11 mouse cellular contexts compared by ENCODE assay signal in the genomic region with DNA sequence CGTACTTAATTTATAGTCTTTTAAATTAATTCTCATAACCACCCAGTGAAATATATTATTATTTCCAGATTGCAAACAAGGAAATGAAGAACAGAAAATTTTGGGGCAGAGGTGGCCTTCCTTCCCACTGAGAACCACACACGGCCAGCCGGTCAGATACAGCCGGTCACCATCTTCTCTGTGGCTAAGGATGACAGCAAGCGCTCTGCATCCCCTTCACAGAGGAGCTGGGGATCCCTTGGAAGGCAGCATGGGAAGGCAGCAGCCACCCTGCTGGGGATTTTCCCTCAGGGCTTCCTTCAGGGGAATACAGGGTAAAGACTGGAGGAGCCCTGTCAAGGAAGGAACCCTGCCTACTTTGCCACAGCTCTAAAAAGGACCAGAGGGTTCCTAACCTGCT. TPM values are rescaled to one million over a fixed set of nuclear protein-coding genes. Genes with fewer than 3 reads are reported as not detected.
A peak's percentile ranks its signal among the peaks of the same experiment; 100 is the strongest.
DNase-seq lines count a peak whose midpoint lies in the region; ATAC-seq lines count a peak whose summit lies in the region.
"Had no signal": no experiment of that assay in that cellular context is flagged by ENCODE, and none has a peak within 500 bp of the region (broad histone marks: within the 10 kb centered on the region; RNA-seq: fewer than 3 reads in every experiment).

No protein-coding gene starts in this region.

- H3K9ac ChIP-seq in heart, embryonic 15.5 days: no peak overlapping the region
- 0 out of 2 replicates have a peak overlapping the region, but pooled peaks have one; percentile 2 for H3K9ac ChIP-seq in embryonic facial prominence, embryonic 11.5 days (replicated peaks; ENCODE audit: low read length)
- H3K9ac ChIP-seq in hindbrain, embryonic 13.5 days: peak overlapping the region; percentile 59; the same call in 1 of the 2 replicates
- no peak overlapping the region for H3K9ac ChIP-seq in midbrain, embryonic 15.5 days
- no peak overlapping the region for H3K9ac ChIP-seq in liver, embryonic 11.5 days (ENCODE audit: low read depth, low read length)

- ATAC-seq in heart, embryonic 15.5 days (replicated peaks; ENCODE audit: insufficient number of reproducible peaks, insufficient read depth, low FRiP score, low read depth): no peak
- no peak for ATAC-seq in embryonic facial prominence, embryonic 11.5 days (replicated peaks; ENCODE audit: insufficient number of reproducible peaks, low FRiP score, low TSS enrichment, low read depth)
- ATAC-seq in hindbrain, embryonic 13.5 days (ENCODE audit: low FRiP score): no peak
- no peak for ATAC-seq in midbrain, embryonic 15.5 days (replicated peaks)
- ATAC-seq in liver, embryonic 11.5 days (replicated peaks; ENCODE audit: low FRiP score): no peak

- whole genome bisulfite sequencing in heart, embryonic 15.5 days: 85% methylated on average over 5 of the region's 5 CpGs
- whole genome bisulfite sequencing in embryonic facial prominence, embryonic 11.5 days: 58% methylated on average over 5 of the region's 5 CpGs
- 47% methylated on average over 5 of the region's 5 CpGs for WGBS in hindbrain, embryonic 13.5 days
- 59% methylated on average over 5 of the region's 5 CpGs for WGBS in midbrain, embryonic 15.5 days
- WGBS in liver, embryonic 11.5 days: 79% methylated on average over 5 of the region's 5 CpGs

- intact Hi-C loops in heart, postnatal 10 days (cut with DNase I): loop anchor here (2.0 kb wide), 1 partner anchor 23 kb away; no protein-coding TSS in a partner anchor

- DNase-seq in heart, postnatal 10 days: no peak
- no peak for DNase-seq in embryonic facial prominence, embryonic 11.5 days (ENCODE audit: low spot score)
- DNase-seq in c-Kit-positive CD71-positive TER-119-positive erythroid progenitor cells, embryonic 14.5 days (ENCODE audit: low spot score): no peak
- no peak for DNase-seq in layer of hippocampus, postnatal 25 days (ENCODE audit: extremely low spot score in 1 of 2, low spot score in 1 of 2)
- DNase-seq in liver, embryonic 11.5 days (ENCODE audit: low spot score): no peak
- DNase-seq: cerebellum, adult 8-10 months; gastrocnemius, postnatal 25 days had no signal

- no peaks in the 10 kb centered on the region for H3K9me3 ChIP-seq in heart, embryonic 15.5 days (replicated peaks)
- H3K9me3 ChIP-seq in embryonic facial prominence, embryonic 11.5 days (replicated peaks; ENCODE audit: control insufficient read depth, low read length): no peaks in the 10 kb centered on the region
- H3K9me3 ChIP-seq in hindbrain, embryonic 13.5 days: no peaks in the 10 kb centered on the region
- no peaks in the 10 kb centered on the region for H3K9me3 ChIP-seq in midbrain, embryonic 15.5 days
- no peaks in the 10 kb centered on the region for H3K9me3 ChIP-seq in liver, embryonic 11.5 days (ENCODE audit: control insufficient read depth, low read length)

- H3K4me3 ChIP-seq in heart, embryonic 15.5 days: no peak overlapping the region
- H3K4me3 ChIP-seq in embryonic facial prominence, embryonic 11.5 days (ENCODE audit: low read depth, low read length): no peak overlapping the region
- no peak overlapping the region for H3K4me3 ChIP-seq in hindbrain, embryonic 13.5 days
- no peak overlapping the region for H3K4me3 ChIP-seq in midbrain, embryonic 15.5 days
- H3K4me3 ChIP-seq in liver, embryonic 11.5 days (ENCODE audit: low read depth, low read length): no peak overlapping the region
- H3K4me3 ChIP-seq: erythroblast, embryonic 14.5 days had no signal

- no peaks in the 10 kb centered on the region for H3K36me3 ChIP-seq in heart, embryonic 15.5 days
- no peaks in the 10 kb centered on the region for H3K36me3 ChIP-seq in embryonic facial prominence, embryonic 11.5 days (replicated peaks; ENCODE audit: control insufficient read depth, insufficient read depth, low read depth, low read length)
- H3K36me3 ChIP-seq in hindbrain, embryonic 13.5 days: peaks cover 9% of the 10 kb centered on the region
- no peaks in the 10 kb centered on the region for H3K36me3 ChIP-seq in midbrain, embryonic 15.5 days (replicated peaks)
- H3K36me3 ChIP-seq in liver, embryonic 11.5 days (ENCODE audit: control insufficient read depth, insufficient read depth, low read length): no peaks in the 10 kb centered on the region; the same call in 1 of the 2 replicates

- peaks cover 51% of the 10 kb centered on the region for H3K4me1 ChIP-seq in heart, embryonic 15.5 days (replicated peaks)
- peaks cover 37% of the 10 kb centered on the region for H3K4me1 ChIP-seq in embryonic facial prominence, embryonic 11.5 days (ENCODE audit: control insufficient read depth, insufficient read depth, low read length)
- H3K4me1 ChIP-seq in hindbrain, embryonic 13.5 days (replicated peaks): peaks cover 65% of the 10 kb centered on the region
- H3K4me1 ChIP-seq in midbrain, embryonic 15.5 days: peaks cover 56% of the 10 kb centered on the region
- H3K4me1 ChIP-seq in liver, embryonic 11.5 days (replicated peaks; ENCODE audit: control insufficient read depth, insufficient read depth, low read length): peaks cover 56% of the 10 kb centered on the region

- no peak overlapping the region for H3K4me2 ChIP-seq in heart, embryonic 15.5 days
- H3K4me2 ChIP-seq in embryonic facial prominence, embryonic 11.5 days (ENCODE audit: low read depth, low read length): no peak overlapping the region
- no peak overlapping the region for H3K4me2 ChIP-seq in hindbrain, embryonic 13.5 days
- no peak overlapping the region for H3K4me2 ChIP-seq in midbrain, embryonic 15.5 days
- no peak overlapping the region for H3K4me2 ChIP-seq in liver, embryonic 11.5 days

- peak overlapping the region; percentile 98; the same call in 1 of the 2 replicates for H3K27ac ChIP-seq in heart, embryonic 15.5 days
- 0 out of 2 replicates have a peak overlapping the region, but pooled peaks have one; percentile 28 for H3K27ac ChIP-seq in embryonic facial prominence, embryonic 11.5 days (replicated peaks; ENCODE audit: low read depth, low read length)
- peak overlapping the region; percentile 93 for H3K27ac ChIP-seq in hindbrain, embryonic 13.5 days
- H3K27ac ChIP-seq in midbrain, embryonic 15.5 days: peak overlapping the region; percentile 74
- no peak overlapping the region for H3K27ac ChIP-seq in liver, embryonic 11.5 days (ENCODE audit: low read depth, low read length)

- H3K27me3 ChIP-seq in heart, embryonic 15.5 days: no peaks in the 10 kb centered on the region
- no peaks in the 10 kb centered on the region for H3K27me3 ChIP-seq in embryonic facial prominence, embryonic 11.5 days (ENCODE audit: control insufficient read depth, insufficient read depth, low read length)
- H3K27me3 ChIP-seq in hindbrain, embryonic 13.5 days: no peaks in the 10 kb centered on the region
- no peaks in the 10 kb centered on the region for H3K27me3 ChIP-seq in midbrain, embryonic 15.5 days (replicated peaks)
- no peaks in the 10 kb centered on the region for H3K27me3 ChIP-seq in liver, embryonic 11.5 days (replicated peaks; ENCODE audit: control insufficient read depth, insufficient read depth, low read length)

RNA-seq across cellular contexts. Expression of gene Trim8, which starts 32.0 kb away (rescaled TPM):
- 15.9 and 19.2 TPM in 2 replicates for polyA plus RNA-seq in heart, embryonic 15.5 days (2015; fragmentation: Nextera tagmentation; extraction: Ambion mirVana)
- 10 to 100 TPM; 49.9 to 50.6 TPM for total RNA-seq in heart, postnatal 10 days (2021)
- 17.8 and 18.6 TPM in 2 replicates for polyA plus RNA-seq in embryonic facial prominence, embryonic 11.5 days (2014; fragmentation: Nextera tagmentation; extraction: Ambion mirVana)
- 29.7 and 31.6 TPM in 2 replicates for polyA plus RNA-seq in hindbrain, embryonic 13.5 days (2015; fragmentation: Nextera tagmentation; extraction: Ambion mirVana)
- 29.9 and 30.5 TPM in 2 replicates for polyA plus RNA-seq in midbrain, embryonic 15.5 days (2015; fragmentation: Nextera tagmentation; extraction: Ambion mirVana)
- total RNA-seq in layer of hippocampus, postnatal 25 days (2021): 100 to 1,000 TPM; 105 to 109 TPM
- polyA plus RNA-seq in liver, embryonic 11.5 days (2014; fragmentation: Nextera tagmentation; extraction: Ambion mirVana): 22.9 and 24.1 TPM in 2 replicates

RNA-seq across cellular contexts. Expression of gene Arl3, which starts 39.5 kb away (rescaled TPM):
- polyA plus RNA-seq in heart, embryonic 15.5 days (2015; fragmentation: Nextera tagmentation; extraction: Ambion mirVana): 86.9 and 91.8 TPM in 2 replicates
- total RNA-seq in heart, postnatal 10 days (2021): 10 to 100 TPM; 32.8 to 33.6 TPM
- polyA plus RNA-seq in embryonic facial prominence, embryonic 11.5 days (2014; fragmentation: Nextera tagmentation; extraction: Ambion mirVana): 122 and 130 TPM in 2 replicates
- polyA plus RNA-seq in hindbrain, embryonic 13.5 days (2015; fragmentation: Nextera tagmentation; extraction: Ambion mirVana): 212 and 220 TPM in 2 replicates
- 209 and 210 TPM in 2 replicates for polyA plus RNA-seq in midbrain, embryonic 15.5 days (2015; fragmentation: Nextera tagmentation; extraction: Ambion mirVana)
- total RNA-seq in layer of hippocampus, postnatal 25 days (2021): 100 to 1,000 TPM; 123 to 127 TPM
- polyA plus RNA-seq in liver, embryonic 11.5 days (2014; fragmentation: Nextera tagmentation; extraction: Ambion mirVana): 42.6 and 50.5 TPM in 2 replicates

RNA-seq across cellular contexts. Expression of gene Sfxn2, which starts 39.6 kb away (rescaled TPM):
- 8.8 and 10.9 TPM in 2 replicates for polyA plus RNA-seq in heart, embryonic 15.5 days (2015; fragmentation: Nextera tagmentation; extraction: Ambion mirVana)
- total RNA-seq in heart, postnatal 10 days (2021): 1 to 10 TPM; 3.0 to 3.8 TPM
- 13.6 and 14.7 TPM in 2 replicates for polyA plus RNA-seq in embryonic facial prominence, embryonic 11.5 days (2014; fragmentation: Nextera tagmentation; extraction: Ambion mirVana)
- 10.3 and 12.6 TPM in 2 replicates for polyA plus RNA-seq in hindbrain, embryonic 13.5 days (2015; fragmentation: Nextera tagmentation; extraction: Ambion mirVana)
- 10.5 and 11.7 TPM in 2 replicates for polyA plus RNA-seq in midbrain, embryonic 15.5 days (2015; fragmentation: Nextera tagmentation; extraction: Ambion mirVana)
- total RNA-seq in layer of hippocampus, postnatal 25 days (2021): 1 to 10 TPM; 4.4 to 6.3 TPM
- polyA plus RNA-seq in liver, embryonic 11.5 days (2014; fragmentation: Nextera tagmentation; extraction: Ambion mirVana): 24.7 and 26.2 TPM in 2 replicates

Comparison
In these comparisons a context has a peak if more than half of its experiments do, and no peak if none do; other contexts are left out.
1. H3K9ac ChIP-seq: peak in embryonic facial prominence, embryonic 11.5 days (single experiment) and hindbrain, embryonic 13.5 days (single experiment); none in heart, embryonic 15.5 days (single experiment), midbrain, embryonic 15.5 days (single experiment) and liver, embryonic 11.5 days (single experiment).